Comparison of ENCODE assay signal across 8 mouse cellular contexts in genomic region chr5:22550033-22550551, GRCm38 (mm10). TPM values are rescaled to one million over a fixed set of nuclear protein-coding genes. Genes with fewer than 3 reads are reported as not detected.
DNase-seq lines count a peak whose midpoint lies in the region; ATAC-seq and TF ChIP-seq lines count a peak whose summit lies in the region.

TSS of gene Orc5 (minus strand) at chr5:22550429.

- H3K36me3 ChIP-seq in embryonic facial prominence, embryonic 15.5 days: peaks cover 15% of the 10 kb centered on the region
- peaks cover 20% of the 10 kb centered on the region for H3K36me3 ChIP-seq in kidney, embryonic 14.5 days (ENCODE audit: control insufficient read depth, insufficient read depth, low read length)
- H3K36me3 ChIP-seq in limb, embryonic 15.5 days: peaks cover 13% of the 10 kb centered on the region

- peak within 1 kb of the TSS; percentile 66 for H3K27ac ChIP-seq in bone marrow, adult 2 months (ENCODE audit: control insufficient read depth, insufficient read depth, low read depth, low read length, poor library complexity)
- peak within 1 kb of the TSS; percentile 81 for H3K27ac ChIP-seq in embryonic facial prominence, embryonic 15.5 days (replicated peaks)
- H3K27ac ChIP-seq in kidney, embryonic 14.5 days (ENCODE audit: low read depth, low read length): peak within 1 kb of the TSS; percentile 78; the same call in 1 of the 2 replicates
- peak within 1 kb of the TSS; percentile 87 for H3K27ac ChIP-seq in limb, embryonic 15.5 days

- WGBS in bone marrow, adult 2 months: under 1% methylated on average over 31 of the region's 31 CpGs
- under 1% methylated on average over 31 of the region's 31 CpGs for WGBS in embryonic facial prominence, embryonic 15.5 days
- 2% methylated on average over 31 of the region's 31 CpGs for WGBS in kidney, embryonic 14.5 days
- under 1% methylated on average over 31 of the region's 31 CpGs for WGBS in limb, embryonic 15.5 days

- peak within 1 kb of the TSS; percentile 62 for H3K4me2 ChIP-seq in embryonic facial prominence, embryonic 15.5 days (replicated peaks)
- peak within 1 kb of the TSS; percentile 55 for H3K4me2 ChIP-seq in kidney, embryonic 14.5 days (replicated peaks; ENCODE audit: low read depth, low read length)
- H3K4me2 ChIP-seq in limb, embryonic 15.5 days: peak within 1 kb of the TSS; percentile 65

- no peak for TF ChIP-seq CTCF in bone marrow, adult 2 months (IDR thresholded peaks at IDR 0.05; ENCODE audit: control insufficient read depth, insufficient read depth, low read length)

- no peaks in the 10 kb centered on the region for H3K9me3 ChIP-seq in embryonic facial prominence, embryonic 15.5 days (replicated peaks)
- H3K9me3 ChIP-seq in kidney, embryonic 14.5 days (ENCODE audit: control insufficient read depth, low read length): no peaks in the 10 kb centered on the region
- no peaks in the 10 kb centered on the region for H3K9me3 ChIP-seq in limb, embryonic 15.5 days

- H3K4me1 ChIP-seq in bone marrow, adult 2 months (ENCODE audit: control insufficient read depth, insufficient read depth, low read length): peaks cover 1% of the 10 kb centered on the region
- peaks cover 5% of the 10 kb centered on the region for H3K4me1 ChIP-seq in embryonic facial prominence, embryonic 15.5 days
- H3K4me1 ChIP-seq in kidney, embryonic 14.5 days (ENCODE audit: control insufficient read depth, insufficient read depth, low read length): 0 out of 2 replicates have a peak, but pooled peaks cover 8% of the 10 kb centered on the region
- H3K4me1 ChIP-seq in limb, embryonic 15.5 days: peaks cover 10% of the 10 kb centered on the region; the same call in 1 of the 2 replicates

- DNase-seq in 416B (ENCODE audit: low read depth): peak; percentile 97
- peak; percentile 87 to 91 for DNase-seq in heart, adult 9 months (ENCODE audit: low spot score in 2 of 2)
- peak; percentile 69 to 80 for DNase-seq in monocyte, adult 2 months (ENCODE audit: low read depth in 1 of 2, low spot score in 2 of 2)
- peak; percentile 92 to 93 for DNase-seq in spleen, postnatal 36 days (ENCODE audit: low spot score in 2 of 2)

- ATAC-seq in embryonic facial prominence, embryonic 15.5 days (ENCODE audit: insufficient number of reproducible peaks, low FRiP score, low TSS enrichment, low read depth): peak; percentile 98
- peak; percentile 99 for ATAC-seq in kidney, embryonic 14.5 days (ENCODE audit: low FRiP score, low TSS enrichment)
- peak; percentile 98 for ATAC-seq in limb, embryonic 15.5 days (ENCODE audit: insufficient number of reproducible peaks, low FRiP score, low TSS enrichment, low read depth)

- no peaks in the 10 kb centered on the region for H3K27me3 ChIP-seq in embryonic facial prominence, embryonic 15.5 days
- no peaks in the 10 kb centered on the region for H3K27me3 ChIP-seq in kidney, embryonic 14.5 days (ENCODE audit: control insufficient read depth, insufficient read depth, low read length)
- H3K27me3 ChIP-seq in limb, embryonic 15.5 days: no peaks in the 10 kb centered on the region

- peak; percentile 96 for TF ChIP-seq POLR2A in bone marrow, adult 2 months (IDR thresholded peaks at IDR 0.05; ENCODE audit: borderline replicate concordance, control insufficient read depth, low read depth, low read length)

- H3K4me3 ChIP-seq in bone marrow, adult 2 months (replicated peaks; ENCODE audit: control insufficient read depth, low read depth, low read length): peak within 1 kb of the TSS; percentile 92
- peak within 1 kb of the TSS; percentile 57 for H3K4me3 ChIP-seq in embryonic facial prominence, embryonic 15.5 days (replicated peaks)
- H3K4me3 ChIP-seq in kidney, embryonic 14.5 days (ENCODE audit: low read length): peak within 1 kb of the TSS; percentile 80
- peak within 1 kb of the TSS; percentile 66 for H3K4me3 ChIP-seq in limb, embryonic 15.5 days

- H3K9ac ChIP-seq in embryonic facial prominence, embryonic 15.5 days: peak within 1 kb of the TSS; percentile 40
- peak within 1 kb of the TSS; percentile 83 for H3K9ac ChIP-seq in kidney, embryonic 14.5 days (ENCODE audit: low read depth, low read length)
- peak within 1 kb of the TSS; percentile 64 for H3K9ac ChIP-seq in limb, embryonic 15.5 days

RNA-seq across cellular contexts. Expression of gene Orc5, which starts in this region (rescaled TPM):
- 26.5 and 33.2 TPM in 2 replicates for polyA plus RNA-seq in bone marrow, adult 2 months (2011; ENCODE audit: insufficient read depth, insufficient read length, low replicate concordance, missing spikeins)
- polyA plus RNA-seq in embryonic facial prominence, embryonic 15.5 days (2015; fragmentation: Nextera tagmentation; extraction: Ambion mirVana): 30.3 and 32.7 TPM in 2 replicates
- polyA plus RNA-seq in kidney, embryonic 14.5 days (2014; fragmentation: Nextera tagmentation; extraction: Ambion mirVana): 43.7 and 51.2 TPM in 2 replicates
- 32.9 and 33.7 TPM in 2 replicates for polyA plus RNA-seq in limb, embryonic 15.5 days (2015; fragmentation: Nextera tagmentation; extraction: Ambion mirVana)

Comparison
In these comparisons a context has a peak if more than half of its experiments do, and no peak if none do; other contexts are left out.
1. Peak in every context shown above with its lines: DNase-seq, ATAC-seq, H3K4me3 ChIP-seq and H3K27ac ChIP-seq.